Mouse (Mus musculus): ENCODE measurements around the gene Gm17416. TPM values are rescaled to one million over a fixed set of nuclear protein-coding genes. Genes with fewer than 3 reads are reported as not detected.
A peak's percentile ranks its signal among the peaks of the same experiment; 100 is the strongest.

The Gm17416 gene
- not detected in 2 replicates for polyA plus RNA-seq (2014; fragmentation: Nextera tagmentation; extraction: Ambion mirVana)

DNA sequence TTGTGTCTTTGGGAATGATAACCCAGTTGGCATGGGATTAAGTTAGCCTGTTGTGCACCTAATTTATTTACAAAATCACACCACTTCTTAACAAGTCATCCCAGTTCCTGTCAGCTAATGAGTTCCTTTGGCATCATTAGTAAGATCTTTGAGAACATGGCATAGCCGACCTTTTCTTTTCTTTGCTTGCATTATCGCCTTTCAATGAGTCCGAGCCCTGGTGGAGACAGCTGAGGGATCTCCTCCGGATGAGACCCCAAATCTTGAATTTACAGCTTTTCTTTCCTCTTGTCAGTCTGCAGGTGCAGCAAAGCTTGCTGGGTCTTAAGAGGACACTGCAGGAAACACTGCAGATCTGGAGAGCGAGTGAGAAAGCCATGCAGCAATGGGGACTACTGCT is at the start of gene Gm17416:
TSS of gene Gm17416 (plus strand) at position 301 of the 400 bp plus-strand sequence.
- no peak for ATAC-seq (ENCODE audit: insufficient read depth)
- Histone ChIP-seq H3K4me1 (ENCODE audit: insufficient read depth) (no peaks in the 10 kb centered on the region), H3K27me3 (ENCODE audit: insufficient read depth, low read length) (no peaks in the 10 kb centered on the region), H3K9ac (no peak within 1 kb of the TSS), H3K4me2 (no peak within 1 kb of the TSS), H3K9me3 (ENCODE audit: low read depth, low read length) (no peaks in the 10 kb centered on the region), H3K4me3 (ENCODE audit: low read depth, low read length) (no peak within 1 kb of the TSS), H3K36me3 (ENCODE audit: insufficient read depth) (no peaks in the 10 kb centered on the region), H3K27ac (ENCODE audit: low read depth) (no peak within 1 kb of the TSS)
- no peak for DNase-seq
- 85% methylated on average over 5 of the region's 5 CpGs for WGBS
- TF ChIP-seq CTCF (IDR thresholded peaks at IDR 0.05; ENCODE audit: low read depth): no peak

DNA sequence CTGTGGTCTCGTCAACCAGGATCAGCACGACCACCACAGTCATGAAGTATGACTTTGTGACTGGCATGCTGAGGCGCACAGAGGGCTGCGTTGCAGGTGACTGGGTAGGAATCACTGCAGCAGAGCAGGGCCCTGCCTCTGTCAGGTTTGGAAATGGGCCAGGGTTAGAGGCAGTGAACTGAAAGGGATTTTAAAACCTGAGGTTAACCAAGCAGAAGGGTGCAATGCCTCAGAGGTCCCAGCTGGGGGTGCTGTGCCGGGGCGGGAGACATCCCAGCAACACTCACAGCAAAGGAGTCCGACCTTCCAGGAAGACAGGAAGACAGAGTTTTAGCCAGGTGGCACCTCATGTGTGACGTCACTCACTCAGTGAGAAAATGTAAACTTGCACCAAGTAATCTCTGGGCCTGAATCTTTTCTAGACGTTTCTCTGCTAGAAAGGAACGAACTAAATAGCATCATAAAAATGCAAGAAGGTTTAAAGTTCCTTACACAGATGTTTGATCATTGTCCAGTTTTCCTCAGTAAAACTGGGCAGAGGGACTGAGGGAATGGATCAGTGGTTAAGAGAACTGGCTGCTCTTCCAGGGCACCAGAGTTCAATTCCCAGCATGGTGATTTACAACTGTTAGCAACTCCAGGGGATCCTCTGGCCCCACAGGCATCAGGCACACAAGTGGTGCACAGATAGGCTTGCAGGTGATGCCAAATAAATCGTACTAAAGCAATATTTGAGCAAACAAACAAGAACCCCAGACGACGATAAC is 29.0 kb upstream of the Gm17416 start, which contains the start of gene Defb29:
TSS of gene Defb29 (minus strand) at position 155 of the 767 bp plus-strand sequence.
- no peak for ATAC-seq (ENCODE audit: insufficient read depth)
- H3K9me3 ChIP-seq (ENCODE audit: low read depth, low read length): no peaks in the 10 kb centered on the region
- no peak within 1 kb of the TSS for H3K27ac ChIP-seq (ENCODE audit: low read depth)
- no peak within 1 kb of the TSS for H3K4me2 ChIP-seq
- peak; percentile 29; the same call in 1 of the 2 replicates for TF ChIP-seq CTCF (IDR thresholded peaks at IDR 0.05; ENCODE audit: low read depth)
- WGBS: 48% methylated on average over 13 of the region's 13 CpGs
- H3K4me3 ChIP-seq (ENCODE audit: low read depth, low read length): no peak within 1 kb of the TSS
- no peaks in the 10 kb centered on the region for H3K27me3 ChIP-seq (ENCODE audit: insufficient read depth, low read length)
- no peaks in the 10 kb centered on the region for H3K4me1 ChIP-seq (ENCODE audit: insufficient read depth)
- no peak within 1 kb of the TSS for H3K9ac ChIP-seq
- no peak for DNase-seq
- no peaks in the 10 kb centered on the region for H3K36me3 ChIP-seq (ENCODE audit: insufficient read depth)

GRCm38 (mm10) chr2:152541979-152542378 is 27.2 kb upstream of the Gm17416 start:
- H3K9me3 ChIP-seq (ENCODE audit: low read depth, low read length): no peaks in the 10 kb centered on the region
- no peak for TF ChIP-seq CTCF (IDR thresholded peaks at IDR 0.05; ENCODE audit: low read depth)
- no peak overlapping the region for H3K4me3 ChIP-seq (ENCODE audit: low read depth, low read length)
- no peak overlapping the region for H3K27ac ChIP-seq (ENCODE audit: low read depth)
- no peak overlapping the region for H3K9ac ChIP-seq
- H3K4me1 ChIP-seq (ENCODE audit: insufficient read depth): no peaks in the 10 kb centered on the region
- no peaks in the 10 kb centered on the region for H3K27me3 ChIP-seq (ENCODE audit: insufficient read depth, low read length)
- ATAC-seq (ENCODE audit: insufficient read depth) (no peak), DNase-seq (no peak)
- 78% methylated on average over 9 of the region's 9 CpGs for WGBS
- no peaks in the 10 kb centered on the region for H3K36me3 ChIP-seq (ENCODE audit: insufficient read depth)
- no peak overlapping the region for H3K4me2 ChIP-seq

DNA sequence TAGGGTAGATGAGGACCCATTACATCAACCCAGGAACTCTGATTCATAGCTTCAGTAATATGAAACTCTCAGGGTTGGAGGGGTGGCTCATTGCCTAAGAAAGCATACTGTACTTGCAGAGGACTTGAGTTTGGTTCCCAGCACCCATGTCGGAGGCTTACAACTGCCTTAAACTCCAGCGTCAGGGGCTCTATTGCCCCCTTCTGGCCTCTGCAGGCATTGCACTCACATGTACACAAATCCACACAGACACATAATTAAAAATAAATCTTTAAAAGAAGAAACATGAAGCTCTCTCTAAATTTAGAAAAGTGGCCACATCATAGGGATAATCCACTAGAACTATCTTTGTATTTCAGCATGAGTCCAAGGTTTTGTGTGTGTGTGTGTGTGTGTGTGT is 26.2 kb upstream of the Gm17416 start:
- Histone ChIP-seq H3K27me3 (ENCODE audit: insufficient read depth, low read length) (no peaks in the 10 kb centered on the region), H3K4me2 (no peak overlapping the region), H3K9me3 (ENCODE audit: low read depth, low read length) (no peaks in the 10 kb centered on the region), H3K4me1 (ENCODE audit: insufficient read depth) (no peaks in the 10 kb centered on the region), H3K4me3 (ENCODE audit: low read depth, low read length) (no peak overlapping the region), H3K9ac (no peak overlapping the region), H3K36me3 (ENCODE audit: insufficient read depth) (no peaks in the 10 kb centered on the region), H3K27ac (ENCODE audit: low read depth) (no peak overlapping the region)
- no peak for TF ChIP-seq CTCF (IDR thresholded peaks at IDR 0.05; ENCODE audit: low read depth)
- no peak for DNase-seq
- 80% methylated on average over 2 of the region's 2 CpGs for WGBS
- no peak for ATAC-seq (ENCODE audit: insufficient read depth)

GRCm38 (mm10) chr2:152543478-152543877 is 25.7 kb upstream of the Gm17416 start:
- H3K4me2 ChIP-seq: no peak overlapping the region
- no peaks in the 10 kb centered on the region for H3K9me3 ChIP-seq (ENCODE audit: low read depth, low read length)
- DNase-seq (peak; percentile 5), ATAC-seq (ENCODE audit: insufficient read depth) (no peak)
- TF ChIP-seq CTCF (IDR thresholded peaks at IDR 0.05; ENCODE audit: low read depth): no peak
- no peaks in the 10 kb centered on the region for H3K27me3 ChIP-seq (ENCODE audit: insufficient read depth, low read length)
- H3K36me3 ChIP-seq (ENCODE audit: insufficient read depth): no peaks in the 10 kb centered on the region
- no peaks in the 10 kb centered on the region for H3K4me1 ChIP-seq (ENCODE audit: insufficient read depth)
- H3K27ac ChIP-seq (ENCODE audit: low read depth): no peak overlapping the region
- 55% methylated on average over 4 of the region's 4 CpGs for WGBS
- no peak overlapping the region for H3K4me3 ChIP-seq (ENCODE audit: low read depth, low read length)
- H3K9ac ChIP-seq: no peak overlapping the region

DNA sequence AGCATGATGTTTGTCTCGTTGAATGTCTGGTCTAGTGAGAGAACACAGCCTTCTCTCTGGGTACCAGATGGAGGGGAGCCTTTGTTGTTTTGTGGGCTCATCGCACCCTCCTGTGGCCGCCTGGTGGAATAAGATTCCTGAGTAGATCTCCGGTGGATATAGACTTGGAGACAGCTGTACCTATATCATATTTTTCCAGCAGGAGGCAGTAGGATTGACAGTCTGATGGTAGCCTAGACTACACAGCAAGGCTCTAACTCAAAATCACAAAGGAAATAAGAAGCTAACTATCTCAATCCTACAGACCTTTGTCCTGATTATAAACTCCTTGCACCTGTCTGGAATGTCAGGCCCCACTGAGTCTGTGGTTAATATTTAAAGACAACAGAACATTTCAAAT is 24.4 kb upstream of the Gm17416 start:
- peak; percentile 73 for DNase-seq
- H3K4me1 ChIP-seq (ENCODE audit: insufficient read depth): no peaks in the 10 kb centered on the region
- H3K27me3 ChIP-seq (ENCODE audit: insufficient read depth, low read length): no peaks in the 10 kb centered on the region
- no peak overlapping the region for H3K4me2 ChIP-seq
- H3K9me3 ChIP-seq (ENCODE audit: low read depth, low read length): no peaks in the 10 kb centered on the region
- 20% methylated on average over 4 of the region's 4 CpGs for WGBS
- H3K4me3 ChIP-seq (ENCODE audit: low read depth, low read length): no peak overlapping the region
- no peak overlapping the region for H3K9ac ChIP-seq
- peak; percentile 71 for TF ChIP-seq CTCF (IDR thresholded peaks at IDR 0.05; ENCODE audit: low read depth)
- peak; percentile 38; the same call in 1 of the 2 replicates for ATAC-seq (ENCODE audit: insufficient read depth)
- no peak overlapping the region for H3K27ac ChIP-seq (ENCODE audit: low read depth)
- H3K36me3 ChIP-seq (ENCODE audit: insufficient read depth): no peaks in the 10 kb centered on the region

- no peak for TF ChIP-seq CTCF (IDR thresholded peaks at IDR 0.05; ENCODE audit: low read depth)
- Histone ChIP-seq H3K36me3 (ENCODE audit: insufficient read depth) (no peaks in the 10 kb centered on the region), H3K4me3 (ENCODE audit: low read depth, low read length) (no peak overlapping the region), H3K27me3 (ENCODE audit: insufficient read depth, low read length) (no peaks in the 10 kb centered on the region), H3K27ac (ENCODE audit: low read depth) (no peak overlapping the region), H3K9ac (no peak overlapping the region), H3K4me1 (ENCODE audit: insufficient read depth) (no peaks in the 10 kb centered on the region), H3K4me2 (no peak overlapping the region), H3K9me3 (ENCODE audit: low read depth, low read length) (no peaks in the 10 kb centered on the region)
- DNase-seq (no peak), ATAC-seq (ENCODE audit: insufficient read depth) (no peak)
- 48% methylated on average over 5 of the region's 5 CpGs for WGBS
These were observed 21.0 kb upstream of the Gm17416 start for GRCm38 (mm10) chr2:152548124-152548523.
